Mouse (Mus musculus): ENCODE results near the gene Cstad.

- TF ChIP-seq CTCF (IDR thresholded peaks at IDR 0.05; ENCODE audit: low read depth), result no peak
- TF ChIP-seq EP300 (IDR thresholded peaks at IDR 0.05; ENCODE audit: low read depth), result no peak
These were observed 62.1 kb downstream of the Cstad start for GRCm38 (mm10) chr2:30656711-30657555.

Measured in liver, embryonic 14.5 days (tissue).